Mouse (Mus musculus) activated CD4-positive, CD25-positive, alpha-beta regulatory T cell (primary cell): ENCODE results near the gene Sez6. TPM values are rescaled to one million over a fixed set of nuclear protein-coding genes. Genes with fewer than 3 reads are reported as not detected.

Source experiments
- polyA plus RNA-seq, 2 experiments: library from polyadenylated mRNA; unstranded; fragments of 100-300 nt; shearing (Covaris generic); gene quantifications; one replicate each; pipeline ENCODE4 v1.2.1; 2017

Gene Sez6
- polyA plus RNA-seq, result under 1 TPM in 1 of 2 experiments, not detected in 1; 0.33 TPM

GRCm38 (mm10) chr11:77930751-77931540, at the start of gene Sez6:
Sez6 (plus strand) TSS chr11:77930800.

GRCm38 (mm10) chr11:77893787-77894718, 36.5 kb upstream of the Sez6 start, which contains the start of gene Pipox:
Pipox (minus strand) TSS chr11:77894096.

GRCm38 (mm10) chr11:77982441-77982905, 51.9 kb downstream of the Sez6 start, which contains the start of gene Phf12:
Phf12 (plus strand) TSS chr11:77982754.

Other genes with a start within 250 kb of the Sez6 start
- 10 to 100 TPM; 41.5 to 46.1 TPM for gene Nufip2, start 244.6 kb upstream of the Sez6 start, polyA plus RNA-seq
- gene Cryba1, start 205.5 kb upstream of the Sez6 start, polyA plus RNA-seq, result under 1 TPM in 1 of 2 experiments, not detected in 1; 0.37 TPM
- gene Myo18a, start 167.6 kb upstream of the Sez6 start, polyA plus RNA-seq, result 10 to 100 TPM; 15.8 to 56.3 TPM
- under 1 TPM; 0.34 to 0.35 TPM for gene Gm10277, start 143.1 kb upstream of the Sez6 start, polyA plus RNA-seq
- gene Pipox, start 36.7 kb upstream of the Sez6 start, polyA plus RNA-seq, result under 1 TPM; 0.50 to 0.89 TPM
- gene Phf12, start 52.0 kb downstream of the Sez6 start, polyA plus RNA-seq, result 10 to 100 TPM; 42.1 to 43.8 TPM
- 1 to 10 TPM; 5.0 to 5.3 TPM for gene Dhrs13, start 101.5 kb downstream of the Sez6 start, polyA plus RNA-seq
- 10 to 100 TPM; 41.5 to 48.8 TPM for gene Flot2, start 107.1 kb downstream of the Sez6 start, polyA plus RNA-seq
- gene Eral1, start 149.6 kb downstream of the Sez6 start, polyA plus RNA-seq, result 10 to 100 TPM; 23.1 to 27.6 TPM
- gene Fam222b, start 163.9 kb downstream of the Sez6 start, polyA plus RNA-seq, result 10 to 100 TPM; 15.3 to 18.3 TPM
- 10 to 100 TPM; 33.0 to 39.8 TPM for gene Traf4, start 234.8 kb downstream of the Sez6 start, polyA plus RNA-seq
- gene Nek8, start 245.9 kb downstream of the Sez6 start, polyA plus RNA-seq, result 10 to 100 TPM in 1 of 2 experiments, 1 to 10 TPM in 1; 9.3 to 10.9 TPM
- gene Tlcd1, start 245.9 kb downstream of the Sez6 start, polyA plus RNA-seq, result 1 to 10 TPM; 4.7 to 5.4 TPM